Mouse (Mus musculus) gastrocnemius, postnatal 10 days (tissue): ENCODE results near the gene Cox8b. TPM values are rescaled to one million over a fixed set of nuclear protein-coding genes. Genes with fewer than 3 reads are reported as not detected.
"Not testable (repeated sequence)": the region's sequence is repeated elsewhere in the genome, so short reads cannot be mapped to it uniquely, and the experiment has no call there.

ENCODE experiments used
- DNase-seq: peaks from one replicate; pipeline ENCODE4 v3.0.0; 2021; ENCODE audit warnings: mixed read lengths
- total RNA-seq, 2 experiments: library from RNA; stranded (reverse); gene quantifications; 2 replicates each; pipeline ENCODE4 v1.2.3; 2021

Gene Cox8b
- total RNA-seq, 2 experiments from 2014 or later: 998 to 1,003 TPM

DNA sequence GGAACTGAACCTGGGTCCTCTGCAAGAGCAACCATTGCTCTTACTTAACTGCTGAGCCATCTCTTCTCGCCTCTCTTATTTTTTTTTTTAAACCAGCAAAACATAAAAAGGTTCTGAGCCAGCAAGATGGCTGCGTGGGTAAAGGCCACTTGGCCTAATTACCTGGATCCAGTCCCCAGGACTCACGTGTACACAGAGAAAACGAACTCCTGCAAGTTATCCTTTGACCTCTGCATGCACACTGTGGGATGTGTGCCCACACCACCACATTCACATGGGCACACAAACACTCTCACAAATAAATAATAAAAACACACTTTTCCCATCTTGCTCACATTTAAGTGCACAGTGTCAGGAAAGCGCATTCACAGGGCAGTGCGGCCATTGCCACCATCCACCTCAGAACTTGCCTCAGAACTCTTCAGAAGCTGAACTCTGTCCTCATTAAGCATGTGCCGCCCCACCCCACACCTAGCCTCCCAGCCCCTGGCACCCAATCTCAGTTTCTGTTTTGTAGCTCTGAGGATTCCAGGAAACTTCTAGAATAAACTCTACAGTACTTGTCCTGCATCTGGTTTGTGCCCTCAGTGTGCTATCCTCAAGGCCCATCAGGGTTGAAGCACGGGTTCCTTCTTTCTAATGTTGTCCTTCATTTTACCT lies 13.9 kb upstream of the Cox8b start:
- DNase-seq: no peak

DNA sequence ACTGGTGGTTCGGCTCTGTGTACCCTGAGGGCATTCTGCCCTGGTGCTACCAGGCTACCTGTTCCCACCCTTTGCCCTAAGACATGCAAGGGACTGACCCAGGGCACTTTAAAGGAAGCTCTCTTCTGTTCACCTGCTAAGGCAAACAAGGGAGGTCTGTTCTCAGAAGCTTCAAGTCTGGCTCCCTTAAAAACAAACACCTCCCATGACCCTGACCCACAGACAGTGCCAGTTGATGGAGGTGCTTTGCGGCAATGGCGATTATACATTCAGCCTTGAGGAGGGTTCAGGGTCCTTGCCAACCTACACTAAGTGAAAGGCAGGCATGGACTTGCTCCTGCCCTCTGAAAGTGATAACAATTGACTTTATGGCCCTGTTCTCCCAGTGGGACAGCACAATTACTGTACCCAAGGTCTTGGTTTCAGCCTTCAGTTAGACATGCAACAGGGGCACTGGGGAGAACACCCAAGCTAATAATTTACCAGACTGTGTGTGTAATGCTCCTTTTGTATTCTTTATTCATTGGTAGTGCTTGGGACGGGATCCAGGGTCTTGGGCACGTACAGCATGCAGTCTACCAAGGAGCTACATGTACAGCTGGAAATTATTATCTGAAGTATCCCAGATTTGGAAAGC lies 12.7 kb upstream of the Cox8b start:
- DNase-seq: no peak

DNA sequence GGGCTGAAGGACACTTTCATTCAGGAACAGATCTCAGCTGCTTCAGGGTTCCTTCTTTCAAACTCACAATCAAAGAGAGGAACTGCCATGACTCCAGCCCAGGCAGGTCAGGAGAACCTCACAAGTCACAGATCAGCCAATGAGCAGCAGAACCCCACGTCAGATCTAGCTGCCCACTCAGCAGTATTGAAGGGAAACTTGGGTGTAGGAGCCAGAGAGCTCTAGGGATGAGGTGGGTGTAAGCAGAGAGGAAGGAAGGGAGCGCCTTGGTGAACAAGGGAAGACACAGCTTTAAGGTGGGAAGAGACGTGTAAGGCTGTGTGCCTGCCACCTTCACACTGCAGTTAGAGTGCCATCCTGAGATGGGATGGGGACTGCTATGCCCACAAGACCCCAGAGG lies 12.0 kb upstream of the Cox8b start:
- DNase-seq: no peak

DNA sequence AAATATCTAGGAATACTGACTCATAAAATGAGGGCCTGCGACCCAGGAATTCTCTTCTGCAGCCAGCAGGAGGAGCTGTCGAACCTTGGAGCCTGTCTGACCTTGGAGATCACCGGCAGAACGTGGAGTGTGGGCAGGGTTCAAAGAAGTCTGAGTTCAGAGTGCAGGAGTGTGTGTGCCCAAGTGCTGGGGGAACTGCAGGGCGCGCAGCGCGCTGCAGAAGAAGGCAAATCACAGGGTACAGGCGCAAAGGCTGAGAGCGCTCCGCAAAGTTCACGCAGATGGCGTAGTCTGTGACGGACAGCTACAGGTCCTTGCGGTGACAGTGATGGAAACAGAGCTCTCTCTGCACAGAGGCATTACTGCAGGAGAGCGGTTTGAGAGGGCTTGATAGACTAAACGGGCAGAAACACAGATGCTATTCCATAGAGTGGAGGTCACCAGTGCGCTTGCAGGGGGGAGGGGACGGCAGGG lies 8.4 kb upstream of the Cox8b start:
- peak; percentile 74 for DNase-seq

DNA sequence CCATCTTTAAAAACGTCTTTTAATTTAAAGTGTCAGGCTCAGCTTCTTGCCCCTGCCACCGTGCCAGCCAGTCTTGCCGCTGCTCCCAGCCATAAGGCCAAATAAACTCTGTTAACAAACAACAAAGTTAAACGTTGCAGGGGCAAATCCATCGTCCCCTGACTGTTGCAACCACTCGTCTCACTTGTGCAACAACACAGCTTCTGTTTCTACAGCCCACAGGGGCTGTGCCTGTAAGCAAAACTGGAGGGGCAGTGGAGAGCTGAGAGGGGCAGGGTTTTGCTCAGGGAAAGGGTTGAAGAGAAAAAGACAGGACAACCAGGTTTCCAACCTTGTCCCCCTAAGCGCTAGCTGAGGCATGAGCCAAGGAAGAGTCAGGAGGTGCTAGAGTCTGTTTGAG lies 7.9 kb upstream of the Cox8b start:
- DNase-seq: no peak

DNA sequence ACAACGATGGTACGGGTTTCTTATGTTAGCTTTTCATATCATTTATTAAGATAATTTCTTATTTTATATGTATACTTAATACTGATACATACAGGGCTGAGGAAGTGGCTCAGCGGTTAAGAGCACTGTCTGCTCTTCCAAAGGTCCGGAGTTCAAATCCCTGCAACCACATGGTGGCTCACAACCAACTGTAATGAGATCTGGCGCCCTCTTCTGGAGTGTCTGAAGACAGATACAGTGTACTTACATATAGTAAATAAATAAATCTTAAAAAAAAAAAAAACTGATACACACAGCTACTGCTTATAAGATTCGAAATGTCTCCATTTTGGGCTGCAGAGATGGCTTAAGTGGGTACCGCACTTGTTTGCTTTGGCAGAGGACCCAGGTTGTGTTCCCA lies 7.5 kb upstream of the Cox8b start:
- DNase-seq: no peak

DNA sequence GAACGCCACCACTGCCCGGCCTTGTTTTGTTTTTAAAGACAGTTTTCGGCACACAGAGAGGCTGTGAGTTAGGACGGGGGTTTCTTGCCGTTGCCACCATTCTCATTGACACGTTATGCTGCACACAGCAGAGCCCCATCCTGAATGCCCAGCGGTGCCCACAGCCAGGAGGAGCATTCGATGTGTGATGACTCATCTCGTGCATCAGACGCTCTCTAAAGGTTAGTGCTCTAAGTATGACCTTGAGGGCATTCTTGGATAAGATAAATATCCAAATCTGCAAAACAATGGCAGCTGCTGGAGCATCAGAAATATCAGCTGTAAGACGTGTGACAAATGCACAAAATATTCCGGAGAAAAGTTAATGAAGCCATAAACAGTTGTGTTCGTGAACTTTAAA lies 6.9 kb upstream of the Cox8b start:
- DNase-seq: no peak

DNA sequence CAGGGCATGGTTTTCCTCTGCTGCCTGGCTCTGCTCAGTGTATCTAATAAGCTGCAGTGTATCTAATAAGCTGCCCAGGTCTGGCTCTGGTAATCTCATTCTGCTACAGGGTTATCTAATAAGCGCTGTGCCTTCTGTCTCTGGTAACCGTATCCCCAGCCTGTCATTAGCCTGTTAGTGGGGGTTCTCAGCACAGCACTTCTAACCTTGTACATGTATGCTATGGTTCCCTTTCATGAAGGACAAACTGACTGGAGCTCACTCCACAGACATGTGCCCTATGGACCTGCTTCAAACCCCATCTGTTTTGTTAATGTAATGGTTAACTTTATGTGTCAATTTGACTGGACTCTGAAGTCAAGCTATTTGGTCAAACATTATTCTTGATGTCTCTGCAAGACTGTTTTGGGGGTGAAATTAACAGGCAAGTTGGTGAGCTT lies 5.4 kb upstream of the Cox8b start:
- no peak for DNase-seq

DNA sequence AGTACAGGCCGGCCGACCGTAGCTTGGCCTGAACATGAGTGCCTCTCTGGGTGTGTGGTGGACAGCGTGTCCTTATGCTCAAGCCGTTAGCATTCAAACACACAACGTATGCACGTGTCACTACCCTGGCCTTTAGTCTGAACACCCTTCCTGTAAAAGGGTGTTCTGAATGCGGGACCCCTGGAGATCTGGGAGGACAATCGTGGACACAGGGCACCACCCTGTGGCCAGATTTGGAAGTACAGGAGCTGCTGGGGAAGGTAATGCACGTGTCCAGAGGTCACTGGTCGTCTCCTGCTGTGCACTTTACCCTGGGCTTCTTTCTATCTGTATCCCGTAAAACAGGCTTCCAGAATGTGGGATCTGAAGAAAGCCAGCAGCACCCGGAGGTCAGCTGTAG lies 3.0 kb upstream of the Cox8b start:
- DNase-seq: peak; percentile 87

DNA sequence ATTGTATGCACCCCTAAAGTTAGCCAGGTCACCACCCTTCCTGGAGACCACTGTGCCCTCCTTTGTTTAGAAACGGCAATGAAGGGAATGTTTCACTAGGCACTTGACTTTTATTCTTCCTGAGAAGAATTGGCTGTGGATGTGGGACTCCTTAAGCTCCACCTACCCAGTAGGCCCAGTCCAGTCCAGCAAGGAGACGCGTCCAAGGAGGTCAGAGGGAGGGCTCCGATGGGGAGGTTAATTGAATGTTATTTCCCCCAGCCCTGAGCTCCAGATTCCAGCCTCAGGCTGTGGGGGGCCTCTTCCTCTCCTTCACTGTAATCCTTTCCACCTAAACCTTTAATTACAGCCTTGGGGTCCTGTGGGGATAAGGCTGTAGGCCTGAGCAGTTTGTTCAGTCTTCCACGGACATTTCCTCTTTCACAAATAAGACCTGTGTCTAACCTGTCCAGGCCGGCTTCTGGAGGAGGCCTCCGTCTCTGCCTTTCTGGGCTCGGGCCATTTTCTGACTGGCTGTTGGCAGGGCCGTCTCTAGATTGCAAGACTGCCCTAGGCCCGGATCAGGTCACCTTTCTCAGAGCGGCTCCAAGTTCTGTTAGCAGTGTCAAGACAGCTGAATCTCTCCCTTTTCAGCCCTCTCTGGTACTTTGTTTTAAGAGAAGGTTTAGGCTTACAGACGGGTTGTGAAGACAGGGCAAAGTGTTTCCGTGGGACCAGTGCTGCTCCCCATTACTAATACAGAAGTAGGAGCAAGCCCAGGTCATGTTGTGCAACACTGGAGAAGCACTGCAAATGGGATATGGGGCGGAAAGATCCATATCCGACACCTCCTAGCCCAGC lies 2.0 kb upstream of the Cox8b start:
- peak; percentile 60 for DNase-seq

DNA sequence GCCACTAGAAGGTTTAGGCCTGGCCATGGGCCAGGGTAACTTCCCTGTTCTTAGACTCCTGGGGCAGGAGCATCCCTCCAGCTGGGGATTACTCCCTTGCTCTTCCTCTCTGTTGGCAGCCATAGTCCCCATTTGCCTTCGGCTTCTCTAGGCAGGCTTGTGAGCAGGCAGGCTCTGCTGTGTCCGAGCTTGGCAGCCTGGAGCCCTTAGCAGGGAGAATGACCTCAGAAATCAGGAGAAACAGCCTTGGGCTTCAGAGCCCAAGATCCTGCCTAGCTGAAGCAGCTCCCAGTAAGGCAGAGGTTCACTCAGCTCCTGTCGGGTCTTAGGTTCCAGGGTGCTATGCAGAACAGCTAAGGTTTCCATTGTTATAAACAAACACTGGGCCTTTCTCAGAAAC lies 1.1 kb downstream of the Cox8b start:
- no peak for DNase-seq

DNA sequence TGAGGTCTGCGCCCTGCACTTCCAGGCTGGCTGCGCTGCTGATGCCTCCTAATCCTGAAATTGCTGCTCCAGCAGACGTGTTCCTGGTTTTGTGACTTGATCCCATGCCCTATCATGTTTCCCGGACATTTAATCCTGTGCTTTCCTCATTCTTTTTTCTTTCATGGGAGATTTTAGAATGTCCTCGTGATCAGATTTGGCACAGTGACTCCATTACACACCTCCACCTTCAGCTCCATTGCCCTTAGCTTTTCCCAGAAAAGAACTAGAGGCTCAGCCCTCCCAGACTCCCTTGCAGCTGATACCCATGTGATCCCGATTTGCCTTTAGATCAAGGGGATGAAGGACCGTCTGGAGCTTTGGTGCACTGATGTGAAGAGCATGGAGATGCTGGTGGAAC lies 2.4 kb downstream of the Cox8b start:
- no peak for DNase-seq

DNA sequence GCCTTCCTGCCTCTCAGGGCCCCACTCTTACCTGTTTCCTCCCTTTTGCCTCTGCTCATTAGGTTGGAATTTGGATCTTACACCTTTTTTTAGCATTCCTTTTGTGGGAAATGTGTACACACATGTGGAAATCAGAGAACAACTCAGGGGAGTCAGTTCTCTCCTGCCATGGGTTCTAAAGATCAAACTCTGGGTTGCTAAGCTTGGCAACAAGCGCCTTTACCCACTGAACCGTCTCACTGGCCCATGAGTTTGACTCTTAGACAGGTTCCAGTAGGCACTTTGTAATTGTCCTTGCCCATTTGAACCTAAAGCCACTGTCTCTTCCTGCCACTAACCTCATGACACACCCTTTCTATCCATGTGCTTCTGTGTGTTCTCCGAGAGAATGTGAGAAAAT lies 5.6 kb downstream of the Cox8b start:
- DNase-seq: no peak

DNA sequence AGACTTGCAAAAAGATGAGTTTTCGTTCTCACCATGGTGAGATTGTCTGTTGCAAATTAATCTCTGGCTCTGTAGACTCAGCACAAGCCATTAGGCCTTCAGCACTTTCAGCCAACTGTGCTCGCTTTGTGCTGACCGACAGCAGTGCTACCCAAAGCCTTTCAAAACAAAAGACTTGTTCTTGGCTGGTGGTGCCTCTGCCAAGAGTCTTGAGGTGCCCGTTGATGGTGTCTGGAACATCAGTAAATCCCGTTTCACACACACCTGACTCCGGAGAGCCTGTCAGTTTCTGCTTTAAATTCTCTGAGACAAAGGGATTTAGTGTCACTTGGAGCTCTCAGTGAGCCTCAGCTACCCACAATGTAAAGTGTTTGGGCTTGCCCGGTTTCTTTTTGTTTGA lies 6.2 kb downstream of the Cox8b start:
- no peak for DNase-seq

DNA sequence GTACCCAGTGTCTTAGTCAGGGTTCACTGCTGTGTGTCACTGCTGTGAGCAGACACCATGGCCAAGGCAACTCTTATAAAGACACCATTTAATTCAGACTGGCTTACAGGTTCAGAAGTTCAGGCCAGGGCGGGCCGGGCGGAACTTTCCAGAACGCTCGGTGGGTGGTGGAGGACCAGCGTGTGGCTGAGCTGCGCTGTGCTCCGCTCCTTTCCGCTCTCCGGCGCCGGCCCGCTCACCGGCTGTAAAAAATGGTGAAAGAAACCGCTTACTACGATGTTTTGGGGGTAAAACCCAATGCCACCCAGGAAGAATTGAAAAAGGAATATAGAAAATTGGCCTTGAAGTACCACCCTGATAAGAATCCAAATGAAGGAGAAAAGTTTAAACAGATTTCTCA lies 9.6 kb downstream of the Cox8b start:
- DNase-seq: not testable (repeated sequence)

DNA sequence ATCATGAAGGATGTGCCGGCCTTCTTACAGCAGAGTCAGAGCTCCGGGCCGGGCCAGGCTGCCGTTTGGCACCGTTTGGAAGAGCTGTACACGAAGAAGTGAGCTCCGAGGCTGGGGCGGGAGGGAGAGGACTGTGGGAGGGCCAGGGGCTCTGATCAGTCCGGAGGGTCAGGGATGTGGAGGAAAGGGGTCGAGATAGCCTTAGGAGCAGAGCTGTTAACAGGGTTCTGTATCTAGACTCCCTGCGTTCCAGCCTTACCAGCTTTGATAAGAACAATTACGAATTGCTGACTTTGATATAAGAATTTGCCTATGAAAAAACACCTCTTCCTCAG lies 17.8 kb downstream of the Cox8b start:
- DNase-seq: no peak

DNA sequence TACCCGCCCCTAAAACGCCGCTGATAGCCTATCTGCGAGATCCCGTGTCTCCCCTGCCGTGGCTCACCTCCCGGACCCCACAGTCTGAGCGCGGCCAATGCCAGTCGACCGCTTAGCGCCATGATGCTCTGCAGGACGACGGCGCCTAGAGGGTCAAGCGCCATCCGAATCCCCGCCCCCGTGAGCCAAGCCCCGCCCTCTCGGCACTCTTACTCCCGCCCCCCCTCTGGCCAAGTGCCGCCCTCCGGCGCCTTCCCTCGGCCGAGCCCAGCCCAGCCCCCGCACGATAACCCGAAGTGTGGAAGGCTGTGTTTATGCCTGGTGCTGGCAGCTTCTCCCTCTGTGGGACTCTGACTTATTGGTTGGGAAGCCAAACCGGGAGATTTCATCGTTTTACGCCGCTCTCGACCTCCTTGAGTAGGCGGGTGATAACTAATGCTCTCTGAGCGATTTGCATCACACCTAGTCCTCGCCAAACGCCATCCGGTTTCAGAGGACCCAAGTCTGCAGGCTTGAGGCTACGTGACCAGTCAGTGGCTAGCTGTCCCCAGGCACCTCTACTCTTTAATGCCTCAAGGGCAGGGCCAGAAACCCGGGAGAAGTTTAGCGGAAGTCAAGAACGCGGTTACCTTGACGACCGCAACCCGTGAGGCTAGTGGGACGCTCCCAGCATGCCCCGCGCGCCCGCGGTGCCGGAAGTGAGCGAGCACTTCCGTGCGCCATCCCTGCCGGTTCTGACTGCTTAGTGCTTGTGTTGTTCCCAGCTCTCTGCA lies 18.4 kb downstream of the Cox8b start, which contains the start of the genes Psmd13 and Sirt3:
TSS of gene Psmd13 (plus strand) at position 273 of the 773 bp plus-strand sequence.
TSS of gene Sirt3 (minus strand) at position 614 of the 773 bp plus-strand sequence.
- peak; percentile 98 for DNase-seq

DNA sequence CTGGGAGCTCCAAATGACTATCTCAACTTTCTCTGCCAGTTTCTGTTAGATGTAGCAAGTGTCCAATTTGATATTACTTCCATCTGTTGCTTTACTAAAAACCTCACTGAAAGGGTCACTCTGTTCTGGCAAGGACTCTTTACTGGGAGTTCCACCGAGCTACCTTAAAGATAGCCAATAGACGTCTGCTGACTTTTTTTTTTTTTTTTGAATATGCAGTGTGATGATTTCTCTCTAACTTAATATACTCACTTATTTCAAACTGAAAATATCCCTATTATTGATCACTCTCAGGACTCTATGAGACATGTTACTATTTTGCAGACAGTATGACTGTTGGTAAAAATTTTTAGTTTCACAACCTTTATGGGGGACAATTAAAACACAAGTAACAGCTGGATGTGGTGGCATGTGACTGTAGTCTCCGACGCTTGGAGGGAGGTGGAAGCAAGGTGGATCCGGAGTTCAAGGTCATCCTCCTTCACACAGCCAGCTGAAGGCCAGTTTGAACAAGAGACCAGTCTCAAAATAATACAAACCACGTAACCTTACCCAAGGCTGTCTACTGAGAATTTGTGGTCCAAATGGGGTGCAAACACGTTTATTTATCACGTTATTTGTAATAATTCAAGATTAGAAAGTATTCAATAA lies 19.3 kb downstream of the Cox8b start:
- no peak for DNase-seq

DNA sequence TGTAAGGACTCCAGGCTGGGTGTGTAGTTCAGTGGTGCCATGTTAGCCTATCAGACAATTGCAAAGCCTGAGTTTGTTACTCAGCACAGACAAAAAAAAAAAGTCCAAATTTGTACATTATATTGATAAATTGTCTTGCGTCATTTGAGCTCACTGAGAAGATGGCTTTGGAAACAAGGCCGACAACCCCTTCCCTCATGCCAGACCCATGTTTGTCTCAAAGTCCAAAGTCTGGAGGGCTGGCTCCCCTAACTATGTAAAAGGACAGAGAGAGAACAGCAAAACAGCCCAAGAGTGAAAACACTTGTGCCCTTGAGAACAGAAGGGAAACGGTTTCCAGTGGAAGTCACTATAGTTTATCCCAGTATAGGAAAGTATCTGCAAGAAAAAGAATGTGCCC lies 19.8 kb downstream of the Cox8b start:
- no peak for DNase-seq

DNA sequence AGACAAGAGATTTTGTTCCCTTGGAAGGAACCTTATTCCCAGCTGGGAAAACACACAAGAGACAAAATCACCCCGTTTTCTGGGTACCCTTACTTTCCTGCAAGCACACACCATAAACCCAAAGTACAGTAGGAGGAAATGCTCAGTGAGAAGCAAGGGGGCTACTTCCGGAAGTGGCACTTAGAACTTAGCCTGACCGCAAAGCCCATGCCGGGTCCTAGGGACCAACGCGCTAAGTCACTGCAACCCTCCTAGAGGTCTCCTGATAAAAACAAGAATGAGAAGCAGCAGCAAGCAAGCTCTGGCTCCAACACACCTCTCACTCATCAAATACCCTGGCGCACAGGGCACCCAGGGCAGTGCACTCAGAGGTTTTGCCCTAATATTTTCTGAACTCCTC lies 20.9 kb downstream of the Cox8b start:
- DNase-seq: no peak

DNA sequence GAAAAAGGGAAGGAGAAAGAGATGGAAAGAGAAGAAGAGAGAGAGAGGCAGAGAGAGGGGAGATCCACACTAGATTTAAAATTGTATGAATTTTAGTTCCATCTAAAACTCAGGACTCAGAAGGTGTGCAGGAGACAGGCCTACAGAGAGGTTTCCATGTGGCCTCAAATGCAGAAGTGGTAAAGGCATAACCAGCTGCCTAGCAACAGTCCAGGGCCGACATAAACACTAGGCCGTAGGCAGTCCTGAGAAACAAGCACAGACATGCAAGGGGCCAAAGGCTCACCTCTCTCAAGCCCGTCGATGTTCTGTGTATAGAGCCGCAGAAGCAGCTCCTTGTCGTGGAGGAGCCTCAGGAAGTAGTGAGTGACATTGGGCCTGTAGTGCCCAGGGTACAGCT lies 22.9 kb downstream of the Cox8b start:
- DNase-seq: no peak

DNA sequence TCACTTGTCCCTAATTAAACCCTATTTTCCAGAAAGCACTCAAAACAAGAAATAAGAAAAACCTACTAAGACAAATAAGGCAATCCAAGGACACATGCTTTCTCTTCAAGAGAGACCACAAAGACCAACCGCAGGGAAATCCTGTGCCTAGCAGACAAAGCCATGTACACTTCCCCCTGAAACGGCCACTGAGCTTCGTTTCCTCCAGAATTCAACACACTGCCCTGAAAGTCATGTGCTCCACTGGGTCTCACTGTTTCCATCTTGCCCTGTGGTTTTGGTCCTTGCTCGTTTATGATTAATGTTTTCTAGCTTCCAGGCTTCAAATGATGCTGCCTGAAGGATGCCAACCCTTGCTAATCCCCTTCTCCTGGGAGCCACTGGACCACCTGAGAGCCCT lies 26.0 kb downstream of the Cox8b start:
- DNase-seq: no peak
